Mouse (Mus musculus): ENCODE data around the gene Zfp101. TPM values are rescaled to one million over a fixed set of nuclear protein-coding genes. Genes with fewer than 3 reads are reported as not detected.

Zfp101 gene
- polyA plus RNA-seq, 1 experiment from 2014 or later: 7.9 TPM

Other genes starting within 250 kb of the Zfp101 start
- not detected in 2 replicates for gene Olfr55, start 226.2 kb downstream of the Zfp101 start, polyA plus RNA-seq (2015; fragmentation: Nextera tagmentation; extraction: Ambion mirVana)
- gene Olfr239, start 203.3 kb downstream of the Zfp101 start, polyA plus RNA-seq (2015; fragmentation: Nextera tagmentation; extraction: Ambion mirVana): not detected in 2 replicates
- gene Olfr1564, start 173.0 kb downstream of the Zfp101 start, polyA plus RNA-seq (2015; fragmentation: Nextera tagmentation; extraction: Ambion mirVana): not detected in 2 replicates
- 5.1 and 5.6 TPM in 2 replicates for gene Zfp955a, start 139.5 kb downstream of the Zfp101 start, polyA plus RNA-seq (2015; fragmentation: Nextera tagmentation; extraction: Ambion mirVana)
- 0.01 TPM in 2 replicates for gene Olfr63, start 130.0 kb downstream of the Zfp101 start, polyA plus RNA-seq (2015; fragmentation: Nextera tagmentation; extraction: Ambion mirVana)
- 2.7 and 3.3 TPM in 2 replicates for gene Zfp955b, start 105.1 kb downstream of the Zfp101 start, polyA plus RNA-seq (2015; fragmentation: Nextera tagmentation; extraction: Ambion mirVana)
- gene Zfp81, start 35.8 kb downstream of the Zfp101 start, polyA plus RNA-seq (2015; fragmentation: Nextera tagmentation; extraction: Ambion mirVana): 3.2 and 3.4 TPM in 2 replicates
- gene Actl9, start 38.3 kb upstream of the Zfp101 start, polyA plus RNA-seq (2015; fragmentation: Nextera tagmentation; extraction: Ambion mirVana): not detected in 2 replicates
- 5.5 and 6.6 TPM in 2 replicates for gene Adamts10, start 129.6 kb upstream of the Zfp101 start, polyA plus RNA-seq (2015; fragmentation: Nextera tagmentation; extraction: Ambion mirVana)
- gene Myo1f, start 161.1 kb upstream of the Zfp101 start, polyA plus RNA-seq (2015; fragmentation: Nextera tagmentation; extraction: Ambion mirVana): 6.3 and 6.5 TPM in 2 replicates
- gene Zfp414, start 234.4 kb upstream of the Zfp101 start, polyA plus RNA-seq (2015; fragmentation: Nextera tagmentation; extraction: Ambion mirVana): 22.2 and 24.2 TPM in 2 replicates
- gene Pram1, start 243.4 kb upstream of the Zfp101 start, polyA plus RNA-seq (2015; fragmentation: Nextera tagmentation; extraction: Ambion mirVana): 0.63 and 0.76 TPM in 2 replicates

All from liver, embryonic 13.5 days (tissue).